Mouse (Mus musculus) myocyte (in vitro differentiated cells): ENCODE measurements around the gene Prdm2. TPM values are rescaled to one million over a fixed set of nuclear protein-coding genes. Genes with fewer than 3 reads are reported as not detected.

Experiments
- H3K27me3 ChIP-seq: one replicate; pipeline ENCODE4 v1.6.1; 2011; ENCODE audit not compliant: control insufficient read depth, insufficient read depth, insufficient read length
- H3K36me3 ChIP-seq: one replicate; pipeline ENCODE4 v1.6.1; 2011; ENCODE audit not compliant: control insufficient read depth, insufficient read depth
- H3K4me2 ChIP-seq: one replicate; pipeline ENCODE4 v1.6.1; 2011; ENCODE audit warnings: low read depth, control low read depth
- H3K4me3 ChIP-seq: one replicate; pipeline ENCODE4 v1.5.1; 2011; ENCODE audit warnings: mild to moderate bottlenecking, control low read depth, moderate library complexity
- H3K79me2 ChIP-seq: one replicate; pipeline ENCODE4 v1.6.1; 2011; ENCODE audit not compliant: control insufficient read depth, insufficient read depth
- H3ac ChIP-seq: one replicate; pipeline ENCODE4 v1.6.1; 2011; ENCODE audit not compliant: control insufficient read depth, insufficient read length
- CEBPB ChIP-seq: IDR thresholded peaks from 2 replicates; pipeline ENCODE4 v1.6.1; 2011; ENCODE audit warnings: mild to moderate bottlenecking, moderate library complexity; ENCODE audit not compliant: poor library complexity, insufficient read depth, severe bottlenecking
- E2F4 ChIP-seq: IDR thresholded peaks from one replicate; pipeline ENCODE4 v1.6.1; 2011; ENCODE audit warnings: mild to moderate bottlenecking, control low read depth, moderate library complexity; ENCODE audit not compliant: insufficient read depth
- MAX ChIP-seq: IDR thresholded peaks from one replicate; pipeline ENCODE4 v1.6.1; 2011; ENCODE audit warnings: low read depth, mild to moderate bottlenecking, control low read depth
- MYOD1 ChIP-seq, 3 experiments: IDR thresholded peaks; one replicate each; pipeline ENCODE4 v1.6.1; 2011; ENCODE audit warnings: control low read depth in 2 of 3, low read depth in 2 of 3, mild to moderate bottlenecking in 2 of 3, moderate library complexity in 1 of 3; ENCODE audit not compliant: insufficient read length in 2 of 3, control insufficient read depth in 1 of 3
- MYOG ChIP-seq, 3 experiments: IDR thresholded peaks; one replicate each; pipeline ENCODE4 v1.6.1; 2011; ENCODE audit warnings: control low read depth in 2 of 3, low read depth in 2 of 3, mild to moderate bottlenecking in 2 of 3; ENCODE audit not compliant: insufficient read length in 2 of 3, control insufficient read depth in 1 of 3, insufficient read depth in 1 of 3
- POLR2A ChIP-seq: IDR thresholded peaks from one replicate; pipeline ENCODE4 v1.6.1; 2011; ENCODE audit warnings: low read depth, mild to moderate bottlenecking, control low read depth, moderate library complexity; ENCODE audit not compliant: insufficient read length
- POLR2AphosphoS2 ChIP-seq: IDR thresholded peaks from one replicate; pipeline ENCODE4 v1.6.1; 2011; ENCODE audit warnings: low read depth, control low read depth; ENCODE audit not compliant: insufficient read length
- REST ChIP-seq: IDR thresholded peaks from one replicate; pipeline ENCODE4 v1.6.1; 2011; ENCODE audit warnings: mild to moderate bottlenecking, control low read depth, moderate library complexity; ENCODE audit not compliant: insufficient read depth, insufficient read length
- SRF ChIP-seq: IDR thresholded peaks from one replicate; pipeline ENCODE4 v1.6.1; 2011; ENCODE audit warnings: low read depth; ENCODE audit not compliant: control insufficient read depth, insufficient read length
- TCF12 ChIP-seq: IDR thresholded peaks from one replicate; pipeline ENCODE4 v1.6.1; 2011; ENCODE audit warnings: mild to moderate bottlenecking, control low read depth; ENCODE audit not compliant: poor library complexity, insufficient read depth, severe bottlenecking
- TCF3 ChIP-seq: IDR thresholded peaks from one replicate; pipeline ENCODE4 v1.6.1; 2011; ENCODE audit warnings: low read depth, control low read depth; ENCODE audit not compliant: insufficient read length
- USF1 ChIP-seq: IDR thresholded peaks from one replicate; pipeline ENCODE4 v1.6.1; 2011; ENCODE audit warnings: low read depth, mild to moderate bottlenecking, control low read depth, moderate library complexity
- polyA plus RNA-seq: library from polyadenylated mRNA; unstranded; fragments of >200 nt; fragmentation: generic; extraction: Trizol; gene quantifications from one replicate; pipeline ENCODE4 v1.2.1, GENCODE M21; 2012; ENCODE audit warnings: missing spikeins

The Prdm2 gene
- polyA plus RNA-seq, 1 experiment = 14.5 TPM

DNA sequence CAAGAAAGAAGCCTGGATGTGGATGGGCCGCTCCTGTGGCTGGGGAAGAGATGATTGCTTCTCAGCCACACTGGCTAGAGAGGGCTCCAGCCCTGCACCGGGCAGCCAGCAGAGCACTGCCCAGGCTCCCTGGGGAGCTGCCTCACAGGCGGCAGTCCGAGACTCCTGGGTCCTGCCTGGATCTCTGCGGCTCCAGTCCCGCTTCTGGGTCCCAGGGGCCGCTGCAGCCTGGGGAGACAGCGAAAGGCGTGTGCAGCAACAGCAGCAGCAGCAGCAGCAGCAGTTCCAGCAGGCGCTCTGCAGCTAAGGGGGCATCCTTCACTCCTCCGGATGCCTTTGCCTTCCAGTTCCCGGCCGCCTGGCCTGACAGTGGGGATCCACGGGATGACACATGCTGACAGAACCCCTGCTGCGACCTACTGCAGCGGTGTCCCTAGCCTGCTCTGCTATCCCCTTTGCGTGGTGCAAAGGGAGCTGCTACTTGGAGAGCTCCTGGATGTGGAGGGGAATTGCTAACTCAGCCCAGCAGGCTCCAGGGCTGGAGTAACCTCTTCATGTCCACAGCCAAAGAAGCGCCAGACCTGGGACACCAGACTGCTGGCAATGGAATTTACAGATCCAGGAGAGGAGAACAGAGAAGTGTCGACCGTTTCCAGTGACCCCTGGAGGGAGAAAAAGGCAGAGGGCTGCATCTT lies 138.6 kb downstream of the Prdm2 start:
- Histone ChIP-seq H3K4me2 (no peak overlapping the region), H3K36me3 (no peaks in the 10 kb centered on the region), H3ac (no peak overlapping the region), H3K79me2 (no peaks in the 10 kb centered on the region), H3K4me3 (no peak overlapping the region), H3K27me3 (peaks cover 5% of the 10 kb centered on the region)
- TF ChIP-seq MAX (no peak), MYOG (IDR thresholded peaks at IDR 0.05; ENCODE audit: control insufficient read depth in 1 of 3, insufficient read depth in 1 of 3, insufficient read length in 2 of 3, low read depth in 2 of 3) (no peak), MYOD1 (IDR thresholded peaks at IDR 0.05; ENCODE audit: control insufficient read depth in 1 of 3, insufficient read length in 2 of 3, low read depth in 2 of 3) (no peak), REST (no peak), CEBPB (no peak), TCF3 (no peak), SRF (no peak), USF1 (no peak), E2F4 (no peak), TCF12 (no peak), POLR2A (no peak), POLR2AphosphoS2 (no peak)

DNA sequence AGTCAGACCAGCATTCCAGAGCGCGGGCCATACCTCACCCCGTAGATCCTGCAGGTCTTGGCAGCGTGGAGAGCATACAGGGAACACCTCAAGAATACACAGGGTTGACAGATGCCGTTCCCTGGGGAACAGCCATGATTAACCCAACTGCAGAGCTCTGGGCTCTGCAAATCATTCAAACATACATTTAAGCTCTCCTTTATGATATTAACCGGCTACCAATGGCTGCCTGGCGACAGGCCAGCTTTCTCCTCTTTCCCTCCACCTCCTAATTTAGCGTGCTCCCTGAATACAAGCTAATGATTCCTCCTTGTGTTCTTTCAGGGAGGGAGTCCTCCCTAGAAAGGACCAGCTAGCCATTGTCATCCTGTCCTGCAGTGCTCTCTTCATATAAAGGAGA lies 141.0 kb downstream of the Prdm2 start:
- Histone ChIP-seq H3K4me2 (no peak overlapping the region), H3K79me2 (no peaks in the 10 kb centered on the region), H3K4me3 (no peak overlapping the region), H3K27me3 (peaks cover 18% of the 10 kb centered on the region), H3ac (no peak overlapping the region), H3K36me3 (no peaks in the 10 kb centered on the region)
- TF ChIP-seq POLR2AphosphoS2 (no peak), MYOG (IDR thresholded peaks at IDR 0.05; ENCODE audit: control insufficient read depth in 1 of 3, insufficient read depth in 1 of 3, insufficient read length in 2 of 3, low read depth in 2 of 3) (no peak), POLR2A (no peak), MYOD1 (IDR thresholded peaks at IDR 0.05; ENCODE audit: control insufficient read depth in 1 of 3, insufficient read length in 2 of 3, low read depth in 2 of 3) (no peak), TCF12 (no peak), CEBPB (no peak)

DNA sequence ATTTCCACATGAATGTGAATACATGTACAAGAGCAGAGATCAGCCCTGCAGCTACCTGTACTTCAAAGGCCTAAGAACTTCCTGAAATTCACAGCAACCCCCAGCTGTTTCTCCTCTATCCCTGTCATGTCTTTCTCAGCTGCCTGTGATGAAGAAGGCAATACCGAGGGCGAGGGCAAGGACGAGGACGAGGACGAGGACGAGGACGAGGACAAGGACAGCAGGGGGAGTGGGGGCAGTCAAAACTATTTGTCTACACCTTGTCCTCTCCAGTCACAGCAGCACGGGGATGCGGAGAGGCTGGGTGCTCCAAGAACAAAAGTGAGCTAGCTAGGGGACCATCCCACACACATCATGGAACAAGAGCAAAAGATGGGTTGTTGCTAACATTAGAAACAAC lies 145.8 kb downstream of the Prdm2 start:
- Histone ChIP-seq H3K79me2 (no peaks in the 10 kb centered on the region), H3K36me3 (no peaks in the 10 kb centered on the region), H3K4me3 (no peak overlapping the region), H3ac (no peak overlapping the region), H3K4me2 (no peak overlapping the region), H3K27me3 (peaks cover 13% of the 10 kb centered on the region)
- TF ChIP-seq TCF12 (no peak), MAX (no peak), MYOG (IDR thresholded peaks at IDR 0.05; ENCODE audit: control insufficient read depth in 1 of 3, insufficient read depth in 1 of 3, insufficient read length in 2 of 3, low read depth in 2 of 3) (no peak), USF1 (no peak), MYOD1 (IDR thresholded peaks at IDR 0.05; ENCODE audit: control insufficient read depth in 1 of 3, insufficient read length in 2 of 3, low read depth in 2 of 3) (no peak), SRF (no peak), TCF3 (no peak), POLR2A (no peak), REST (no peak), CEBPB (no peak), E2F4 (no peak), POLR2AphosphoS2 (no peak)

DNA sequence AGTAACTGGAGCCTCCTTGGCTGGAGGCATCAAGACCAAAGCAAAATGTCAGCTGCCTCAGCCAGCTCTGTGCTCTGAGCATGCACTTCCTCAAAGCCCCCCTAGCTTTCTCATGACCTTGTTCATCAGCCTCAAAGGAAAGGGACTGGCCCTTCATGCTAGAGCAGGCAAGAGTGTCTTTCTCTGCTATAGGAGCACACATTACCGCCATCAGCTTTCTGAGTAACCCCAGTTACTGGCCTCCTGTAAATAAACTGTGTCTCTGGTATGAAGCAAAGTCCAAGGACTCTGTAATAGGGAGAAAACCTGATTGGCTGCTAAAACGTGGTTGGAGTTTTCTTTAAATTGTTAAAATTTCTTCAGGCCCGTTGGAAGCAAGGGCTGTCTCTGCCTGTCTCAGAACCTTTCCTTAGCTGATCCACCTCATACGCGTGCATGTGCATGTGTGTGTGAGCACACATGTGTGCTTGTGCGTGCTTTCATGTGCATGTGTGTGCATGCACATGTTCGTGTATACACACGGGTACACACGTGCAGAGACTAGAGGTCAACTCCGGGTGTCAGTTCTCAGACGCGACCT lies 153.9 kb downstream of the Prdm2 start:
- H3K79me2 ChIP-seq = no peaks in the 10 kb centered on the region
- no peak overlapping the region for H3ac ChIP-seq
- H3K27me3 ChIP-seq = peaks cover 4% of the 10 kb centered on the region
- no peak overlapping the region for H3K4me2 ChIP-seq
- no peak for TF ChIP-seq MYOG (IDR thresholded peaks at IDR 0.05; ENCODE audit: control insufficient read depth in 1 of 3, insufficient read depth in 1 of 3, insufficient read length in 2 of 3, low read depth in 2 of 3)
- TF ChIP-seq USF1 = no peak
- no peak for TF ChIP-seq TCF12
- TF ChIP-seq MYOD1 (IDR thresholded peaks at IDR 0.05; ENCODE audit: control insufficient read depth in 1 of 3, insufficient read length in 2 of 3, low read depth in 2 of 3) = no peak
- no peak for TF ChIP-seq SRF
- no peaks in the 10 kb centered on the region for H3K36me3 ChIP-seq
- no peak overlapping the region for H3K4me3 ChIP-seq

Other genes starting within 250 kb of the Prdm2 start
- 102 TPM for gene Pdpn, start 86.6 kb upstream of the Prdm2 start, polyA plus RNA-seq
- not detected for gene Lrrc38, start 136.8 kb upstream of the Prdm2 start, polyA plus RNA-seq
- gene Pramel1, start 181.4 kb upstream of the Prdm2 start, polyA plus RNA-seq = not detected
- gene Pramef8, start 199.4 kb upstream of the Prdm2 start, polyA plus RNA-seq = 12.6 TPM
- not detected for gene Oog4, start 237.3 kb upstream of the Prdm2 start, polyA plus RNA-seq